Mouse (Mus musculus): Measurements from ENCODE around the gene Nat14. TPM values are rescaled to one million over a fixed set of nuclear protein-coding genes. Genes with fewer than 3 reads are reported as not detected.
"Not testable (repeated sequence)": the region's sequence is repeated elsewhere in the genome, so short reads cannot be mapped to it uniquely, and the experiment has no call there.

Gene Nat14
- polyA plus RNA-seq (2011; ENCODE audit: insufficient read depth, insufficient read length, low read depth, missing spikeins) = 2.2 and 3.3 TPM in 2 replicates

DNA sequence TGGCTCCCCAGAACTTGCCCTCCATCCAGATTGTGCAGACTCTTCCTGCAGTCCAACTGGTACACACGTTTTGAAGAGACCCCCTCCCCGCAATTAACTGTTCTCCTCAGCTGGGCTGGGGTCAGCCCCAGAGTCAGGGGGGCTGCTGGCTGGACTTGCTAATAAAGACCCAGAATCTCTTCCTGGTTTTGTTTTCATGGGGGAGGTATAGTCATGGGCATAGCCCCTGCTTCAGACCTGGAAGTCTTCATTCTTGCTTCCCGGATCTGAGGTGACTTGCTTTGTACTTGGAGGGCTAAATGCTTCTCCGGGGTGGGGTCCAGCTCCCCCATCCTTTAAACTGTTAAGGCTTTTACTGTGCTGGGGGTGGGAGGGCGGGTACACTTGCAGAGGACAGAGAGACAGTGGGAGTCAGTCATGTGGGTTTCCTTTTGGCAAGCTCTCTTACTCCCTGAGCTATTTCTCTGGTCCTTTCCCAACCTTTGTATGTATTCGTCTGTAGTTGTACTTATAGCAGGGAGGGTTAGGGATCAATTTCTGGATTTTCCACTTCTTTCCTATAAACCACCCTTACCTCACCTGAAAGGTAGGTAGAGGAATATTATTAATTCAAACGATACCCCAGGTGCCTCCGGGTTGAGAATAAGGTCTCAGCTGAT, at the start of gene Nat14:
Gene Nat14, plus strand, starts transcription at position 205 of the 659 bp plus-strand sequence.
- no peak within 1 kb of the TSS for H3K27ac ChIP-seq (ENCODE audit: insufficient read depth, low read length)
- H3K9me3 ChIP-seq (replicated peaks; ENCODE audit: control insufficient read depth, insufficient read depth, low read length, poor library complexity, severe bottlenecking) = no peaks in the 10 kb centered on the region
- no peaks in the 10 kb centered on the region for H3K27me3 ChIP-seq (ENCODE audit: control insufficient read depth, insufficient read depth, low read length, poor library complexity, severe bottlenecking)
- no peak for TF ChIP-seq POLR2A (IDR thresholded peaks at IDR 0.05; ENCODE audit: insufficient read depth, low read length)
- H3K4me3 ChIP-seq (ENCODE audit: low read depth, low read length) = peak within 1 kb of the TSS; percentile 62
- no peaks in the 10 kb centered on the region for H3K4me1 ChIP-seq (ENCODE audit: control insufficient read depth, insufficient read depth, low read length)
- H3K36me3 ChIP-seq (ENCODE audit: control insufficient read depth, insufficient read depth, low read length, poor library complexity, severe bottlenecking) = no peaks in the 10 kb centered on the region
- H3K9ac ChIP-seq (ENCODE audit: low read depth, poor library complexity, severe bottlenecking) = peak within 1 kb of the TSS; percentile 42; the same call in 1 of the 2 replicates

DNA sequence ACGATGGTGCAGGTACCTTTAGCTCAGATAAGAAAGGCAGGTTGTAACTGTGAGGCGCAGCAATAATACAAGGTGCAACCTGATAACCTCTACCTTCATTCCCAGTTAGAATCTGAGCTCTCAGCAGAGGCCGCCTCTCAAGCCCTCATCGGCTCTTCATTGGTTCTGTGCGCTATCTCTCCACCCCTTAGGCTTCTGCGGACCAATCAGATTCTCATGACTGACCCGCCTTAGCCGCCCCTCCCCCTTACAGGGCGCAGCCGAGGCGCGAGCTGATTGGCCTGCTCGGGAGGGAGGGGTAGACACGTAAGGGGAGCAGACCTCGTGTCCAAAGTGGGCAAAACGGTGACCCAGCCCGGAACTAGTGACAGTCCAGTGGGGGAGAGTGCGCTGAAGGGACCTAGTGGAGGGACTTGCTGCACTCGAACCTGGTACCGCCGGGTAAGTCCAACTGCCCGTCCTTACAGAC, 45.0 kb upstream of the Nat14 start, which contains the start of gene Isoc2a:
Gene Isoc2a, plus strand, starts transcription at position 401 of the 469 bp plus-strand sequence.
- peak; percentile 74 for TF ChIP-seq POLR2A (IDR thresholded peaks at IDR 0.05; ENCODE audit: insufficient read depth, low read length)
- TF ChIP-seq CTCF (IDR thresholded peaks at IDR 0.05; ENCODE audit: low read depth, low read length) = no peak
- peak; percentile 63; the same call in 1 of the 2 replicates for TF ChIP-seq EP300 (IDR thresholded peaks at IDR 0.05; ENCODE audit: insufficient read depth, low read depth, low read length)
- Histone ChIP-seq H3K9ac (ENCODE audit: low read depth, poor library complexity, severe bottlenecking) (peak within 1 kb of the TSS; percentile 11), H3K4me1 (ENCODE audit: control insufficient read depth, insufficient read depth, low read length) (no peaks in the 10 kb centered on the region), H3K9me3 (replicated peaks; ENCODE audit: control insufficient read depth, insufficient read depth, low read length, poor library complexity, severe bottlenecking) (no peaks in the 10 kb centered on the region; the same call in 1 of the 2 replicates), H3K27ac (ENCODE audit: insufficient read depth, low read length) (peak within 1 kb of the TSS; percentile 34; the same call in 1 of the 2 replicates), H3K36me3 (ENCODE audit: control insufficient read depth, insufficient read depth, low read length, poor library complexity, severe bottlenecking) (no peaks in the 10 kb centered on the region), H3K27me3 (ENCODE audit: control insufficient read depth, insufficient read depth, low read length, poor library complexity, severe bottlenecking) (no peaks in the 10 kb centered on the region), H3K4me3 (ENCODE audit: low read depth, low read length) (peak within 1 kb of the TSS; percentile 80)

DNA sequence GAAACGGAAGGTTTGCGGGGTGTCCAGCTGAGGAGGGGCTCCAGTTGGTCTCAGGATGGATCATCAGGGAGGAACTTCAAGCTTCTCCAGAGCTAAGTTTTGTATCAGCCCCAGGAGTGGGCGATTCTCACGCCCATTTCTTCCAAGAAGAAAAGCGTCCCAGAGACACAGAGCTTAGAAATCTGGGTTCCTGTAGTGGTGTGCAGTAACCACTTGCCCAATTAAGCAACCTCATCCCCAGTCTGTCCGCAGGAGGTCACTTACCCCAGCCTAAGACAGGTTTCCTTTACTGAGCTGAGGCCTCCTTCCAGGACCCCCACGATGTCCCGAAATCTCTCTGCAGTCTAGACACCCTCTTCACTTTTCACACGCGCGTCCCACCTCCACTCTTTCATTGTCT, 44.6 kb upstream of the Nat14 start:
- H3K9ac ChIP-seq (ENCODE audit: low read depth, poor library complexity, severe bottlenecking) = peak overlapping the region; percentile 11
- H3K27me3 ChIP-seq (ENCODE audit: control insufficient read depth, insufficient read depth, low read length, poor library complexity, severe bottlenecking) = no peaks in the 10 kb centered on the region
- H3K9me3 ChIP-seq (replicated peaks; ENCODE audit: control insufficient read depth, insufficient read depth, low read length, poor library complexity, severe bottlenecking) = no peaks in the 10 kb centered on the region; the same call in 1 of the 2 replicates
- no peaks in the 10 kb centered on the region for H3K36me3 ChIP-seq (ENCODE audit: control insufficient read depth, insufficient read depth, low read length, poor library complexity, severe bottlenecking)
- H3K27ac ChIP-seq (ENCODE audit: insufficient read depth, low read length) = no peak overlapping the region
- TF ChIP-seq POLR2A (IDR thresholded peaks at IDR 0.05; ENCODE audit: insufficient read depth, low read length) (no peak), CTCF (IDR thresholded peaks at IDR 0.05; ENCODE audit: low read depth, low read length) (no peak), EP300 (IDR thresholded peaks at IDR 0.05; ENCODE audit: insufficient read depth, low read depth, low read length) (no peak)
- peak overlapping the region; percentile 80 for H3K4me3 ChIP-seq (ENCODE audit: low read depth, low read length)
- no peaks in the 10 kb centered on the region for H3K4me1 ChIP-seq (ENCODE audit: control insufficient read depth, insufficient read depth, low read length)

DNA sequence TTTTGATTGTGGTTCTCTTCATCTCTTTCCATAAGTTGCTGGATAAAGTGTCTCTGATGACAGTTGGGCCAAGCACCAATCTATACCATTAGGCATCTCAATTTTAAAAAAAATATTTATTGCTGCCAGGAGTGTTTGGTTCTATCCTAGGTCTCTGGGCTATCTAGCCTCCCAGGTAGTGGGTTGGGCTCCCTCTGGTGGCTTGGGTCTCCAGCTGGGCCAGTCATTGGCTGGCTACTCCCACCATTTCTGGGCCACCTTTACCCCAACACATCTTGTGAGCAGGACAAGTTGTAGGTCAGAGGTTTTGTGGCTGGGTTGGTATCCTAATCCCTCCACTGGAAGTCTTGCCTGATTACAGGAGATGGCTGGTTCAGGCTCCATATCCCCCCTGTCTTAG, 43.6 kb upstream of the Nat14 start:
- 0 out of 2 replicates have a peak overlapping the region, but pooled peaks have one; percentile 11 for H3K9ac ChIP-seq (ENCODE audit: low read depth, poor library complexity, severe bottlenecking)
- no peak overlapping the region for H3K27ac ChIP-seq (ENCODE audit: insufficient read depth, low read length)

DNA sequence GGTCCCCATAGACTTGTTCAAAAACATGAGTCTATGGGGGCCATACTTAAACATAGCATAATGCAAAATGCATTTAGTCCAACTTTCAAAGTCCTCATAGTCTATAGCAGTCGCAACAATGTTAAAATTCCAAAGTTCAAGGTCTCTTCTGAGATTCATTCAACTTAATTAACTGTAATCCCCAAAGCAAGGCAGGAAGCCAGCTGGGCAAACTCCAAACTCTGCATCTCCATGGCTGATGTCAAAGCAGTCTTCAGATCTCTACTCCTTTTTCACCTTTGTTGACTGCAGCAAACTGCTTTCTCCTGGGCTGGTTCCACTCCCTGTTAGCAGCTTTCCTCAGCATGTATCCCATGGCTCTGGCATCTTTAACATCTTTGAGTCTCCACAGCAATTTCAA, 42.8 kb upstream of the Nat14 start:
- H3K9ac ChIP-seq (ENCODE audit: low read depth, poor library complexity, severe bottlenecking); H3K4me1 ChIP-seq (ENCODE audit: control insufficient read depth, insufficient read depth, low read length); H3K36me3 ChIP-seq (ENCODE audit: control insufficient read depth, insufficient read depth, low read length, poor library complexity, severe bottlenecking); H3K27me3 ChIP-seq (ENCODE audit: control insufficient read depth, insufficient read depth, low read length, poor library complexity, severe bottlenecking); H3K9me3 ChIP-seq (replicated peaks; ENCODE audit: control insufficient read depth, insufficient read depth, low read length, poor library complexity, severe bottlenecking); H3K4me3 ChIP-seq (ENCODE audit: low read depth, low read length); H3K27ac ChIP-seq (ENCODE audit: insufficient read depth, low read length): not testable (repeated sequence)

More for the DNA sequence above, 43.6 kb upstream of the Nat14 start:
- no peak for TF ChIP-seq POLR2A (IDR thresholded peaks at IDR 0.05; ENCODE audit: insufficient read depth, low read length)
- TF ChIP-seq EP300 (IDR thresholded peaks at IDR 0.05; ENCODE audit: insufficient read depth, low read depth, low read length) = no peak
- TF ChIP-seq CTCF (IDR thresholded peaks at IDR 0.05; ENCODE audit: low read depth, low read length) = peak; percentile 56
- H3K4me1 ChIP-seq (ENCODE audit: control insufficient read depth, insufficient read depth, low read length) = no peaks in the 10 kb centered on the region
- no peaks in the 10 kb centered on the region for H3K27me3 ChIP-seq (ENCODE audit: control insufficient read depth, insufficient read depth, low read length, poor library complexity, severe bottlenecking)
- H3K36me3 ChIP-seq (ENCODE audit: control insufficient read depth, insufficient read depth, low read length, poor library complexity, severe bottlenecking) = no peaks in the 10 kb centered on the region; the same call in 1 of the 2 replicates
- H3K9me3 ChIP-seq (replicated peaks; ENCODE audit: control insufficient read depth, insufficient read depth, low read length, poor library complexity, severe bottlenecking) = no peaks in the 10 kb centered on the region; the same call in 1 of the 2 replicates
- no peak overlapping the region for H3K4me3 ChIP-seq (ENCODE audit: low read depth, low read length)

DNA sequence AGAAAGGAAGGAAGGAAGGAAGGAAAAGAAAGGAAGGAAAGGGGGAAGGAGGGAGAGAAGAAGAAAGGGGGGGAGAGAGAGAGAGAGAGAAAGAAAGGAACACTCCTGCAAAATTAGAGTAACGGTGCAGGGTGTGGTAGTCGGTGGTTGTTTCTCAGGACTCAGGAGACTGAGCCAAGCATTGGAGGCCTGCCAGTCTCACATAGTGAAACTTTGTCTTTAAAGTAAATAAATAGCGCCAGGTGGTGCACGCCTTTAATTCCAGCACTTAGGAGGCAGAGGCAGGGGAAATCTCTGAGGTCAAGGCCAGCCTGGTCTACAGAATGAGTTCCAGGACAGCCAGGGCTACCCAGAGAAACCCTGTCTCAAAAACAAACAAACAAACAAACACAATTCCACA, 35.1 kb upstream of the Nat14 start:
- H3K4me3 ChIP-seq (ENCODE audit: low read depth, low read length) = no peak overlapping the region
- H3K27ac ChIP-seq (ENCODE audit: insufficient read depth, low read length) = no peak overlapping the region
- H3K9me3 ChIP-seq (replicated peaks; ENCODE audit: control insufficient read depth, insufficient read depth, low read length, poor library complexity, severe bottlenecking) = no peaks in the 10 kb centered on the region; the same call in 1 of the 2 replicates
- H3K4me1 ChIP-seq (ENCODE audit: control insufficient read depth, insufficient read depth, low read length) = no peaks in the 10 kb centered on the region
- no peak for TF ChIP-seq EP300 (IDR thresholded peaks at IDR 0.05; ENCODE audit: insufficient read depth, low read depth, low read length)
- TF ChIP-seq POLR2A (IDR thresholded peaks at IDR 0.05; ENCODE audit: insufficient read depth, low read length) = no peak
- TF ChIP-seq CTCF (IDR thresholded peaks at IDR 0.05; ENCODE audit: low read depth, low read length) = no peak
- no peaks in the 10 kb centered on the region for H3K27me3 ChIP-seq (ENCODE audit: control insufficient read depth, insufficient read depth, low read length, poor library complexity, severe bottlenecking)
- no peaks in the 10 kb centered on the region; the same call in 1 of the 2 replicates for H3K36me3 ChIP-seq (ENCODE audit: control insufficient read depth, insufficient read depth, low read length, poor library complexity, severe bottlenecking)
- no peak overlapping the region for H3K9ac ChIP-seq (ENCODE audit: low read depth, poor library complexity, severe bottlenecking)

Measured in ES-Bruce4 (cell line).